Mouse (Mus musculus): ENCODE results near the gene Itpr1.

Gene Itpr1

DNA sequence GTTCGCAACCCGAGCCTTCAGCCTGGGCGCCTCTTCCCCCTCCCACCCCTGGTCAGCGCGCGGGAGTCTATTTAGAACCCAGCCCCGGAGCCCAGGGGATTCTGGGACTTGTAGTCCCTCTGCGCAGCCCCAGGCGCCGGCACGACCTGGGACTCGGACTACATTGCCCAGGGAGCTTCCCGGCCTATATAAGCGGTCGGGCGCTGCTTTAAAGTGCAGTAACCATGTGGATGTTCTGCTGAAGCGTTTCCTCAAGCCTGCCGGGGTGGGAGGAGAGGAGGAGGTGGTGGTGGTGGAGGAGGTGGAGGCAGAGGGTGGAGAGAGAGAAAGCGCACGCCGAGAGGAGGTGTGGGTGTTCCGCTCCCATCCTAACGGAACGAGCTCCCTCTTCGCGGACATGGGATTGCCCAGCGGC lies at the start of gene Itpr1:
Itpr1 (plus strand) TSS at position 216 of the 415 bp plus-strand sequence.
- DNase-seq: peak; percentile 97 to 99

DNA sequence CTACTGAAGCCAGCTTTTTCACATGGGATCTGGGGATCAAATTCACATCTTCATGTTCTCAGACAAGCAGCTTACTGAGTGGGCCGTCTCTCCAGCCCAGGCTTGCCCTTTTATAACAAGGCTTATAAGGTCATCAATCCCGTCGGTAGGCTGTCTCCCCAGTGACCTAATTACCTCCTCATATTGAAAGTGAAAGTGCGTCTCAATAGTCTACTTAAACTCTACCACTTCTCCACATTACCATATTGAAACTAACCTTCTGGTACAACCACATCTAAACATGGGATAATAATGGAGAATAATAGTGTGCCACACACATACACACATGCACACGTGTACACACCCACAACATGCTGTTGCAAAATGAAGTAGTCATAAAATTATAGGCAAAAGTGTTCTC lies 48.0 kb upstream of the Itpr1 start:
- no peak for DNase-seq

GRCm38 (mm10) chr6:108165598-108165997 lies 47.3 kb upstream of the Itpr1 start:
- no peak for DNase-seq

DNA sequence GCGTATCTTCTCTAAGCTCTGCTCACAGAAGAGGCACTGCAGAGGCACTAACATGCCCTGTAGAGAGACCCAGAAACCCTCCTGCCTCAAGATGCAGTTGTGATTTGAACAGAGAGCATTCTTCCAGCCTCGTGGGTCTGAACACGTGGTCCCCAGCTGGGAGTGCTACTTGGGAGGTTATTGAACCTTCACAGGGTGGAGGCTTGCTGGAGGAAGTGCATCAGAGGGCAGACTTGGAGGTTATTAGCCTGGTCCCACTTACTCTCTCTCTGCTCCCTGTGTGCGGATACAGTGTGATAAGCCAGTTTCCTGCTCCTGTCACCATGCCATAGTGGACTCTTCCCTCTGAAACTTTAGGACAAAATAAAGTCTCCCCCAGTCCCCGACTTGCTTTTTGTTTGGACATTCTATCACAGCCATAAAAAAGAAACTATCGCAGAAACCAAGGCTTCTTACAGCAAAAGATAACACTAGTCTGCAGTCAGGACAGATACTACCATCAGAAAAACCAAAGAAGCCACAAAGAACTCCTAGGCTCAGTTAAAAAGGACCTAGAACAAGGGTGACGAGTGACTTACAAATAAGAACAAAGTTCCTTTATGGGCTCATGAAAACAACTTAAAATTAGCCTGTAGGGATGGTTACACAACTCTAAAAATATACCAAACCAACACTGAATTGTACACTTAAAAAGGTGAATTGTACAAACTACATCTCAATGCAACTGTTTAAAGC lies 44.8 kb upstream of the Itpr1 start:
- DNase-seq: no peak

- no peak for DNase-seq
These were observed 44.2 kb upstream of the Itpr1 start for GRCm38 (mm10) chr6:108168723-108169122.

- no peak for DNase-seq
These were observed 43.4 kb upstream of the Itpr1 start for GRCm38 (mm10) chr6:108169466-108169865.

- no peak for DNase-seq
These were observed 40.7 kb upstream of the Itpr1 start for GRCm38 (mm10) chr6:108172219-108172618.

GRCm38 (mm10) chr6:108174181-108174580 lies 38.7 kb upstream of the Itpr1 start:
- DNase-seq: no peak

- no peak for DNase-seq
These were observed 33.8 kb upstream of the Itpr1 start for GRCm38 (mm10) chr6:108179087-108179486.

DNA sequence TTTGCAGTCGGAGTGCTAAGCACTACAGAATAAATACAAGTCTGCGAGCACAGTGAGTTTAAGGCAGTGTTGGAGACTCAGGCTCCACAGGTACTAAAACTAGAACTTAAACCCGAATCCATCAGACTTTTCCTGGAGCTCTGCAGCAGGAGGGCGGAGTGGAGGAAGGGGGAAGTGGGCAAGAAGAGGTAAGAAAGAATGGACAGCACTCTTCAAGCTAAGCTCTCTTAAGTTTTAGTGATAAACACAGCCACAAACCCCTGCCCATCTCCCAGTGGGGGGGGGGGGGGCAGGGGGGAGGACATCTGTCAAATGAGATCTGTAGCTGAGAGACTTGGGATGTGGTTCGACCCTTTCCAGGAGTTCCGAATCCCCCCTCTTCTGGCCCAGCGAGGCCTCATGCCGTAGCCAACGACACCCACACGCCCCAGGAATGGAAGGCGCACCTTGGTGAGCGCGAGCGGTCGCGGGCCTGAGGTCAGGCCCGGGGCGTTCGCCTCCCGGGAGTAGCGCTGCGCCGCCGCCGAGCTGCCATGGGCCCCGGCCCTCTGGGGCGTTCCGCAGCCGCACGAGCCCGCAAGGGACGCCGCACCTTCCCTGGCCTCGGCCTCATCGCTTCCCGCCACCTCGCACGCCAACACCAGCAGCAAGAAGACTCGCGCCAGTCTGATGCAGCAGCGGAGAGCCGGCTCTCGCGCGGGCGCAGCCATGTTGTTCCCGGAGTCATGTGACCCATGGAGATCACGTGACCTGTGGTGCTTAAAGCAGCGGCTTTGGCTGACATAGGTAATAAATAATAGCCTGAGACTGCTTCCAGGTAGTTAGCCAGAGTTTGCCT lies 27.8 kb upstream of the Itpr1 start, which contains the start of gene Sumf1:
Sumf1 (minus strand) TSS at position 736 of the 838 bp plus-strand sequence.
- DNase-seq: peak; percentile 96 to 98

GRCm38 (mm10) chr6:108185685-108186009 lies 27.2 kb upstream of the Itpr1 start:
- DNase-seq: no peak

GRCm38 (mm10) chr6:108190690-108191089 lies 22.2 kb upstream of the Itpr1 start:
- no peak for DNase-seq

DNA sequence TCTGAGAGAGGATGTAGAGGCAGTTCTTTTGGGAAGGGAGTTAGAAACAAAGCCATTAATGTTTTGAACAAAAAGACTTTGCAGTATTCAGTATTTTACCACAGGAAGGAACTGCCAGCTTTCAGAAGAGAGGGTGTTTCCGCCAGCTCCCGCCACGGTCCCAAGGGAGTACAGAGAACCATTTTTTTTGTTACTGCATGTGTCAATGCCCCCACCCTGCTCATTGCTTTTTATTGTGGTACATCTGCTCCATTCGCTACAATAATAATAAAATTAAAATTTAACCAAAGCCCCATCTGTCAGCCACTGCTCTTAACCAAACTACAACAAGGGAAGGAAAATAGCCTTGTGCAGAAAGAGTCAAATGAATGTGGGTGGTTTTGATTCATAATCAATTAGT lies 20.3 kb upstream of the Itpr1 start:
- no peak for DNase-seq

- no peak for DNase-seq
These were observed 16.2 kb upstream of the Itpr1 start for GRCm38 (mm10) chr6:108196665-108197064.

DNA sequence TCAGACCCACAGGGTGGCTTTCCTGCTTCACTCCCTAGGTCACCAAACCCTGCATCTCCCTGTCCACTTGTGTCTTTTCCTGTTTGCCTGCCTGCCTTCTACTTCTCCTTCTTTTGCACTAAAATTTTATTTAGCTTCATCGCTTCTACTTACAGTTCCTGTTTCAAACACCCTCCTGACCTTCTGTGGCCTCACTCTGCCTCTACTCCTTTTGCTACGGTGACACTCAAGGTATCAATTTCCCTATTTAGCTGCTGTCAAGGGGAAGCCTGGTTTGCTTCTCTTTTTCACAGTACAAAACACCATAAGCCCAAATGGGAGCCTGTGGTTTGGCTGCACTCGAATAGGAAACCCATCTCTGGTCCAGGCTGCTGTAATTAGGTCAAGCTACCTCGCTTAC lies 15.8 kb upstream of the Itpr1 start:
- DNase-seq: no peak

GRCm38 (mm10) chr6:108198286-108198685 lies 14.6 kb upstream of the Itpr1 start:
- DNase-seq: no peak

- no peak for DNase-seq
These were observed 8.6 kb upstream of the Itpr1 start for GRCm38 (mm10) chr6:108204322-108204721.

- no peak for DNase-seq
These were observed 6.8 kb upstream of the Itpr1 start for GRCm38 (mm10) chr6:108206145-108206544.

- DNase-seq: no peak
These were observed 5.9 kb upstream of the Itpr1 start for GRCm38 (mm10) chr6:108206914-108207566.

DNA sequence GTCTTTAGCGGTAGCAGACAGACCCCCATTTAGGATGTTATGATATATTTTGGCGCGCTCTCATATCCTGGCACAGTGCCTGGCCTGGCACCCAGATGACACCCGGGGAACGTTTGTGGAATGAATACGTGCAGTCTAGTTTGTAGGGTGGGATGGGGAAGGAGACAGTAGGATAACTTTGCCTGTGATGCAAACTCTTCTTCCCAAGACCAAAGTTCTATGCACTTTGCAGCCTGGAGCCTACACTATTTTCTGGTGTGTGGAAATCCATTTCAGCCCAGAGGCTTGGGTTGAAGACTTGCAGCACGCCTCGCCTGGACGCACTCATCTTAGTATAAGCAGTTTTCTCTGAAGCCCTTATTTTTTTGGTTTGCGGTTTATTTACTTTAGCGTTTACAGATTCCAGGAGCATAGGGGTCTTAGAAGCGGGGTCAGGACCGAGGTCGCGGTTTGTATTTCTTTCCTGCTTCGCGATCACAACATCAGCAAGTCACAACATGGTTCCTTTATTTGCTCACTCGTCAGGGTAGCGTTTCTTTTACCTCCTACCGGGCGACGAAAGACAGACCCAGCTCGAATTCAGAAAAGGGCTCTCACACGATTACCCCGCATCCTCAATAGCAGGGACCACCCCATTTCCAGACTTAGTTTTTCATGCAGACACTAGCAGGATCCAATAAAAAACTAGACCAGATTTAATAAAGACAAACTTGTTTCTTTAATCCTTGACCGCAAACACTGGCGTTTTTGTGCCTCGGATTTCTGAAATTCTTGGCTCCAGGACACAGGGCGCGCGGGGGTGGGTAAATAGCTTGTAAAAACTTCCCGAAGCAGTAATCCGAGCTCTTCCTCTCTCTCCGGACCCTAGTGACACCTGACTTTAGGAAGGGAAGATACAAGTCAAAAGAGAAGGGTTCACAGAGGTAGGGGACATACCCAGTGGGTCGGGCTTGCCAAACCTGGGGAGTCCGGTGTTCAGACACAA lies 708 bp upstream of the Itpr1 start:
- DNase-seq: peak; percentile 36 to 42

DNA sequence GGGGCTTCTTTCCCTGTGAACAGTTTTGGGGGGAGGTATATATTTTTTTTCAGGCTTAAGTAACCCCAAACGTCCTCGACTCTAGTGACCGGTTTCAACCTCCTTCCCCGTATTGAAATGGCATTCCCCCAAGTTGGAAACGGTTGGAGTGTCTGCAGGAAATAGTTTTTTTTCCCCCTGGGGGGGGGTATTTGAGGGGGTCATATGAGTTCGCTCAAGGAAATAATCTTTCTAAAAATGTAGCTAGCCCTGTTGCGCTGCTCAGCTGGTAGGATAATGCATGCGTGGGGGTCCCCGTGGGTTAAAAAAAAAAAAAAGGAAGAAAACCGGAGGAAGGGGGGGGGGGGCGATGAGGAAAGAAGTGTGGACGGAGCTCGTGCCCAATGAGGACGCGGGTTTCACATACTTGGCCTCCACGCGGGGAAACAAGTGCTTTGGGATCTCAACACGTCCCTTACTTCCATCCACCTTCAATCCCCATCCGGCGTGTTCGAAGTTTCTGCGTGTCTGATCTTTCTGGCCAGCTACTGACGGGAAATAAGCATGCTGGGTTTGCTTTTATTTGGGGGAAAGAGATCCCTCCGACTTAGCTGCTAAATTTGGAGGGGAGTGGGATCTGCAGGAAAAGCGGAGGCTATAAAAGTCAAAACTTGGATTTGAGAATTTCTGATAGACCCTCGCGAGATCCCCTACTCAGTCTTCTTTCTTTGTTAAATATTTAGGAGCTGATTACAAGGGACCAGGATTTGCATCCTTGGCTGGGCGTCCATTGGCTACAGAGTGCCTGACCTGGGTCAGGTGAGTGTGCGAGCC lies 791 bp downstream of the Itpr1 start:
- peak; percentile 41 to 42 for DNase-seq

All from cerebellum, postnatal 10 days (tissue).